Mouse (Mus musculus): ENCODE data around the gene Mybpc2.

The Mybpc2 gene

DNA sequence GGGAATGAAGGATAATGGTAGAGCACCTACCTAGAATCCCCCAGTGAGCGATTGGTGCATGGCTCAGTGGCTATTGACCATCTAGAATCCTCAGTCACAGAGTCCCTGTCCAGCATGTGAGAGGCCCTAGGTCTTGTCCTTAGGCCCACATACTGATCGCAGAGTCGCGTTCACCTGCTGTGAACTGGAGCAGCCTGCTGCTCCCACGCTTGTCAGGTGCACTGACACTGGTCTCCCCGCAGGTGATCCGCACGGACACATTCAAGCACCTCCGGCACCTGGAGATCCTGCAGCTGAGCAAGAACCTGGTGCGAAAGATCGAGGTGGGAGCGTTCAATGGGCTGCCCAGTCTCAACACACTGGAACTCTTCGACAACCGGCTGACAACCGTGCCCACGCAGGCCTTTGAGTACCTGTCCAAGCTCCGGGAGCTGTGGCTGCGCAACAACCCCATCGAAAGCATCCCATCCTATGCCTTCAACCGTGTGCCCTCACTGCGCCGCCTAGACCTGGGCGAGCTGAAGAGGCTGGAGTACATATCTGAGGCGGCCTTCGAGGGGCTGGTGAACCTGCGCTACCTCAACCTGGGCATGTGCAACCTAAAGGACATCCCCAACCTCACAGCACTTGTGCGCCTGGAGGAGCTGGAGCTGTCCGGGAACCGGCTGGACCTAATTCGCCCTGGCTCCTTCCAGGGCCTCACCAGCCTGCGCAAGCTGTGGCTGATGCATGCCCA lies 63.5 kb downstream of the Mybpc2 start:
- Histone ChIP-seq H3K27me3 (ENCODE audit: control insufficient read depth, insufficient read depth, low read length, poor library complexity, severe bottlenecking) (no peaks in the 10 kb centered on the region), H3K36me3 (ENCODE audit: control insufficient read depth, insufficient read depth, low read length, poor library complexity, severe bottlenecking) (no peaks in the 10 kb centered on the region)
- no peak for DNase-seq (ENCODE audit: low read depth, low spot score)

DNA sequence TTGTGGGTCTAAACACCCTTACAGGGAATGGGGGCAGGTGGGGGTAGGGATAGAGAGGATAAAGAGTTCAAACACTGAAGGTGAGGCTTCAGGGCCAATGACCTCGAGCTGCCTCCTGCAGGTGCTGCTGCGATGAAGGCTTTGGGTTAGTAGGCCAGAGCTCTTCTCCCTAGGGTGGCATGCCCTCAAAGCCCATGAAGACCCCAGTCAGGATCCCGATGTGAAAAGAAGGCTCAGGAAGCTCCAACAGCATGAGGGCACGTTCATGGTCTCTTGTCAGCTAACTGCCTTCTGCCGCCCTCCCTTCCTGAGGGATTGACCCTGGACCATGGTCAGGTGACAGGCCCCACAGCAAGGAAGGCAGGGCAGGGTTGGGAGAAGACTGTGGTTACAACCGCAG lies 64.4 kb downstream of the Mybpc2 start:
- H3K36me3 ChIP-seq (ENCODE audit: control insufficient read depth, insufficient read depth, low read length, poor library complexity, severe bottlenecking): no peaks in the 10 kb centered on the region
- no peak for DNase-seq (ENCODE audit: low read depth, low spot score)

DNA sequence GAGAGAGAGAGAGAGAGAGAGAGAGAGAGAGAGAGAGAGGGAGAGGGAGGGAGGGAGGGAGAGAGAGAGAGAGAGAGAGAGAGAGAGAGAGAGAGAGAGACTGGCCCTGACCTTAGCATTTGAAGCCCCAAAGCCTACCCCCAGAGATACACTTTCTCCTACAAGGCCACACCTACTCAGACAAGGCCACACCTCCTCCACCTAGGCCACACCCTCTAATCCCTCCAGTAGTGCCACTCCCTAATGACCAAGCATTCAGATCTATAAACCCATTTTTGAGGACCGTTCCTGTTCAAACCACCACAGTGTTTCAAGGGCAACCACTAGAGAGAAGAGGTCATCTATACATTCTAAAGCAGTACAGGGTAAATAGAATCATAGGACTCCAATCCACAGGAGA lies 68.2 kb downstream of the Mybpc2 start:
- Histone ChIP-seq H3K36me3 (ENCODE audit: control insufficient read depth, insufficient read depth, low read length, poor library complexity, severe bottlenecking) (no peaks in the 10 kb centered on the region), H3K27me3 (ENCODE audit: control insufficient read depth, insufficient read depth, low read length, poor library complexity, severe bottlenecking) (no peaks in the 10 kb centered on the region)
- no peak for DNase-seq (ENCODE audit: low read depth, low spot score)

More for the DNA sequence above, 64.4 kb downstream of the Mybpc2 start:
- no peaks in the 10 kb centered on the region for H3K27me3 ChIP-seq (ENCODE audit: control insufficient read depth, insufficient read depth, low read length, poor library complexity, severe bottlenecking)

DNA sequence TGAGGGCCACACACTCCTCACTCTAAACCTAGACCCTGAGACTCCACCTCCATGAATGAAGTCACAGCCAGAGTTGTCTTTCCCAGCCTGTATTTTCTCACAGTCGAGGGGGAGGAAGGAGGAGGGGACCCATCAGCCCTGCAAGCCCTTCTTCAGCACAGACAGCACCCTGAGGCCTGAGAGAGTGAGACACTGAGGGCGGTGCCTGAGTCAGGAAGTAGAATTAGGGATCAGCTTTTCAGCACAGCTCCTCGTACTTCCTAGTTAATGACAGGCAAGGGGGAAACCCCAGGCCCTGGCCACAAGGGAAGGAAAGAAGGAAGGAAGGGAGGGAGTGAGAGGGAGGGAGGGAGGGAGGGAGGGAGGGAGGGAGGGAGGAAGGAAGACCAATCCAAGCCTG lies 71.2 kb downstream of the Mybpc2 start:
- DNase-seq (ENCODE audit: low read depth, low spot score): no peak
- no peaks in the 10 kb centered on the region for H3K27me3 ChIP-seq (ENCODE audit: control insufficient read depth, insufficient read depth, low read length, poor library complexity, severe bottlenecking)

More for the DNA sequence above, 71.2 kb downstream of the Mybpc2 start:
- H3K36me3 ChIP-seq (ENCODE audit: control insufficient read depth, insufficient read depth, low read length, poor library complexity, severe bottlenecking): no peaks in the 10 kb centered on the region

Data from splenic B cell, adult 2 months (primary cell).